Mouse (Mus musculus) brain, adult 10 weeks (tissue): ENCODE data around the gene Nt5c2. TPM values are rescaled to one million over a fixed set of nuclear protein-coding genes. Genes with fewer than 3 reads are reported as not detected.

Experiments
- polyA plus RNA-seq: library from polyadenylated mRNA; stranded (reverse); fragments of 350-450 nt; fragmentation: Illumina TruSeq; extraction: RNeasy Lipid Tissue Mini Kit (QIAGEN cat#74804); gene quantifications from one replicate; pipeline ENCODE4 v1.2.3, GENCODE M21; 2015; ENCODE audit warnings: low read depth, low replicate concordance

The Nt5c2 gene
- polyA plus RNA-seq: 56.7 TPM

GRCm38 (mm10) chr19:47014447-47015381, at the start of gene Nt5c2, which contains the start of gene Ina:
Gene Nt5c2 (minus strand): TSS chr19:47015153.
Gene Ina (plus strand): TSS chr19:47014698.

GRCm38 (mm10) chr19:47050271-47051032, 35.5 kb upstream of the Nt5c2 start, which contains the start of gene Pcgf6:
Gene Pcgf6 (minus strand): TSS chr19:47050906.

Other genes with a start within 250 kb of the Nt5c2 start
- gene Ina, start 455 bp downstream of the Nt5c2 start, polyA plus RNA-seq: 143 TPM
- 18.7 TPM for gene Pcgf6, start 35.8 kb upstream of the Nt5c2 start, polyA plus RNA-seq
- 4.7 TPM for gene Taf5, start 52.6 kb upstream of the Nt5c2 start, polyA plus RNA-seq
- gene Usmg5, start 75.5 kb upstream of the Nt5c2 start, polyA plus RNA-seq: 1,882 TPM
- 8.5 TPM for gene Pdcd11, start 75.6 kb upstream of the Nt5c2 start, polyA plus RNA-seq
- gene Calhm2, start 123.1 kb upstream of the Nt5c2 start, polyA plus RNA-seq: 3.9 TPM
- not detected for gene Calhm1, start 129.1 kb upstream of the Nt5c2 start, polyA plus RNA-seq
- gene Calhm3, start 142.6 kb upstream of the Nt5c2 start, polyA plus RNA-seq: not detected
- 106 TPM for gene Neurl1a, start 163.7 kb upstream of the Nt5c2 start, polyA plus RNA-seq